Mouse (Mus musculus) embryonic fibroblast, embryonic 13.5 days (primary cell): ENCODE data around the gene Vmn2r18.

Experiments used
- CTCF ChIP-seq: IDR thresholded peaks from 2 replicates; pipeline ENCODE4 v1.5.1; 2011; ENCODE audit warnings: mild to moderate bottlenecking, control low read depth, low read length, moderate library complexity, borderline replicate concordance; ENCODE audit not compliant: insufficient read depth
- POLR2A ChIP-seq: IDR thresholded peaks from 2 replicates; pipeline ENCODE4 v1.6.1; 2011; ENCODE audit warnings: low read depth, mild to moderate bottlenecking, control low read depth, low read length, moderate library complexity

DNA sequence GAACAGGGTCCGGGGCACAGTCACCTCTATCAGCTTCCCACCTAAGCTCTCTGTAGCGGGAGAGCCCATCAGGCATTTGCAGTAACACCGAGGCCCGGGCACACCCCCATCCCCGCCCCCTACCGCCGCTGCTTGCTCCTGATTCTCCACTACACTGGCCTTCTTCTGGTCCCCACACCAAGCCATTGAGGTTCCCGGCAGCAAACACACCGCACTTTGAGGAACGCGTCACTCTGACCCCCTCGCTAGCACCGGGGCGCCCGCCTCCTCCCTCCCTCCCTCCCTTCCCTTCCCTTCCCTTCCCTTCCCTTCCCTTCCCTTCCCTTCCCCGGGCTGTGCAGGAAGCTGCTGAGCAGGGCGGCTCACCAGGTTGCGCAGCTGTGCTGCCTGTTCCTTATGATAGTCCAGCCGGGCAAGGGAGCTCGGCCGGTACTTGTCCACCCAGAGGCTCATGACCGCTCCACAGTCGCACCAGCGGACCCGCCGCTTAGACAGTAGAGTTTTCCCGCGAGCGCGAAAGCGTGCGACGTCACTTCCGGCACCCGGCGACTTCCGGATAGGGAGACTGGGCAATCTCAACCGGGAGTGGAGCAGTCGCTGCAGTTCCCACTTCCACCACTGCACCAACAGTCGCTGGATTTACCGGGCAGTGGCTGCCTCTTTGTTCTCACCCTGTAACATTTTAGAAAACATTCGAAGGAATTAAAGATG, 45.0 kb upstream of the Vmn2r18 start, which contains the start of gene Rfc3:
- TF ChIP-seq CTCF (peak; percentile 24; the same call in 1 of the 2 replicates), POLR2A (peak; percentile 61; the same call in 1 of the 2 replicates)
